Mouse (Mus musculus): ENCODE measurements around the gene Rtcb. TPM values are rescaled to one million over a fixed set of nuclear protein-coding genes. Genes with fewer than 3 reads are reported as not detected.
A peak's percentile ranks its signal among the peaks of the same experiment; 100 is the strongest.

The Rtcb gene
- total RNA-seq, 2 experiments from 2014 or later = 85.8 to 93.1 TPM

- DNase-seq (ENCODE audit: low spot score in 2 of 2) = no peak
These were observed 9.0 kb downstream of the Rtcb start for GRCm38 (mm10) chr10:85948483-85949196.

GRCm38 (mm10) chr10:85936280-85936965 lies 21.2 kb downstream of the Rtcb start:
- DNase-seq (ENCODE audit: low spot score in 2 of 2) = no peak

- no peak for DNase-seq (ENCODE audit: low spot score in 2 of 2)
These were observed 27.7 kb downstream of the Rtcb start for GRCm38 (mm10) chr10:85929962-85930361.

DNA sequence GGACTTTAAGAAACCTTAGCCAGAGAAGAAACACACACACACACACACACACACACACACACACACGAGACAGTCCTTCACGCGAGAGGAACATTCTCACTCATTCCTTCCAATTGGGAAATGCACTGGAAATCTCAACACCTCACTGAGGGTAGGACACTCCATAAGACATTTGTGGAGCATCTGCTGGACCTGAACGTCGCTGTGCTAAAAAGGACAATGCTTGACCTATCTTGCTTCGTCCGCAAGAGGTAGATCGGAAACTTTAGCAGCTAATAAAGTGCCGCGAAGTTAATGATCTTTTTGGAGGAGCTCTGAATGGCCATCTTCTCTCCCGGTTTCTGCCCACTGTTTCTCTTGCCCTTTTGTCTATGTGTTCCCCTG lies 28.4 kb downstream of the Rtcb start:
- DNase-seq (ENCODE audit: low spot score in 2 of 2) = no peak

GRCm38 (mm10) chr10:85928499-85929207 lies 29.0 kb downstream of the Rtcb start:
- DNase-seq (ENCODE audit: low spot score in 2 of 2) = peak; percentile 19 to 21

DNA sequence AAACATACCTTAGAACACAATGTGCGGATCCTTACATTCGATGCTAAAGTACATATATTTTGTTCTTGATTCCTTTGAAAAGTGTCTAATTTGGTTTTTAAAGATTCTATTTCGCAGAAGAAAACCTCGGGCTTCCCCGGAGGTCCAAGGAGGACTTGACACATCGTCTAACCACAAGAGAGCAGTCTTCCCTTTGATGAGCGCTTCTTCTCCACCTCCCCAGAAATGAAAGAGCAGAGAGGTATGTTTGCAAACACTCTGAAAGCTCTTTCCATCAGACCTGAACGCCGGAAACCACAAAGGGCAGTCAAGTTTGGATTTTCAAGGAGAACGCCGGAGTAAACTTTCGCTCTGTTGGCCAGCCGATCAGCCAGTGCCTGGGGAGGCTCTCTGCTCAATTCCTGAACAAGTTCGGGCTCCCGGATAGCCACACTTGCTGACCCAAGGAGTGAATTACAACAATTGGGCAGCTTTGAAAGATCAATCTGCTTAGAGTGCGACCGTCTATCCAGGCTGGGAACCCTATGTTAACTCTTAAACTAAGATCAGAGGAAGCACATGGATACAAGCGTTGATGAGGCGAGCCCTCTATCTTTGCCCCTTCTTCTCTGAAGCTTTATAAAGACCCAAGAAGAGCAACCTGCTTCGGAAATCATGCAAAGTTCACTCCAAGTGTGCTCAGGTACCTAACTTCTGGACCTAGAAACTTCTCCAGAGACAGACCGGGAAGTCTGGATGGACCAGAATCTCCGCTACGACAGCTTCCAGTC lies 29.8 kb downstream of the Rtcb start, which contains the start of gene Ascl4:
Ascl4 (plus strand) TSS at position 6 of the 770 bp plus-strand sequence.
- no peak for DNase-seq (ENCODE audit: low spot score in 2 of 2)

- DNase-seq (ENCODE audit: low spot score in 2 of 2) = peak; percentile 86 to 96
These were observed 40.9 kb downstream of the Rtcb start, which contains the start of gene Prdm4 for GRCm38 (mm10) chr10:85916498-85917309. Gene Prdm4 (minus strand): TSS chr10:85917142.

Other genes starting within 250 kb of the Rtcb start
- gene Pwp1, start 128.3 kb downstream of the Rtcb start, total RNA-seq (2021) = 10 to 100 TPM; 22.3 to 22.7 TPM
- 10 to 100 TPM; 17.0 to 19.9 TPM for gene Prdm4, start 40.7 kb downstream of the Rtcb start, total RNA-seq (2021)
- not detected for gene Ascl4, start 30.1 kb downstream of the Rtcb start, total RNA-seq (2021)
- gene Bpifc, start 54.1 kb upstream of the Rtcb start, total RNA-seq (2021) = not detected
- gene Fbxo7, start 64.1 kb upstream of the Rtcb start, total RNA-seq (2021) = 10 to 100 TPM; 13.1 to 15.4 TPM

All from gastrocnemius, postnatal 4 days (tissue).